Mouse (Mus musculus) forebrain, embryonic 11.5 days (tissue): ENCODE results near the gene Hist3h2ba. TPM values are rescaled to one million over a fixed set of nuclear protein-coding genes. Genes with fewer than 3 reads are reported as not detected.
A peak's percentile ranks its signal among the peaks of the same experiment; 100 is the strongest.

ENCODE experiments used
- ATAC-seq: fragments of 200-750 bp; cut with Nextera tagmentation; replicated peaks from 2 replicates; pipeline ENCODE4 v1.8.0; 2017; ENCODE audit warnings: moderate TSS enrichment; ENCODE audit not compliant: low FRiP score
- DNase-seq: peaks from one replicate; pipeline ENCODE4 v3.0.0-alpha.2; 2017; ENCODE audit warnings: low spot score
- H3K27ac ChIP-seq: fragments of 300-500 bp; sonication (generic); 2 replicates; pipeline ENCODE4 v1.5.1; 2014; ENCODE audit warnings: low read depth, low read length
- H3K27me3 ChIP-seq: fragments of 300-500 bp; sonication (generic); 2 replicates; pipeline ENCODE4 v1.6.1; 2014; ENCODE audit warnings: mild to moderate bottlenecking, low read length, mixed read lengths; ENCODE audit not compliant: control insufficient read depth, insufficient read depth
- H3K36me3 ChIP-seq: fragments of 300-500 bp; sonication (generic); 2 replicates; pipeline ENCODE4 v1.6.1; 2014; ENCODE audit warnings: mild to moderate bottlenecking, low read length, moderate library complexity, mixed read lengths; ENCODE audit not compliant: control insufficient read depth, insufficient read depth
- H3K4me1 ChIP-seq: fragments of 300-500 bp; sonication (generic); replicated peaks from 2 replicates; pipeline ENCODE4 v1.6.1; 2014; ENCODE audit warnings: low read length, mixed read lengths; ENCODE audit not compliant: control insufficient read depth, insufficient read depth
- H3K4me2 ChIP-seq: fragments of 300-500 bp; sonication (generic); 2 replicates; pipeline ENCODE4 v1.6.1; 2014; ENCODE audit warnings: low read depth, mild to moderate bottlenecking, low read length, moderate library complexity, mixed read lengths; ENCODE audit not compliant: severe bottlenecking
- H3K4me3 ChIP-seq: fragments of 300-500 bp; sonication (generic); 2 replicates; pipeline ENCODE4 v1.5.1; 2014; ENCODE audit warnings: low read depth, low read length
- H3K9ac ChIP-seq: fragments of 300-500 bp; sonication (generic); 2 replicates; pipeline ENCODE4 v1.6.1; 2014; ENCODE audit warnings: low read length
- H3K9me3 ChIP-seq: fragments of 300-500 bp; sonication (generic); 2 replicates; pipeline ENCODE4 v1.6.1; 2016; ENCODE audit warnings: low read length, mixed read lengths; ENCODE audit not compliant: control insufficient read depth
- whole genome bisulfite sequencing: fragments of 180-500 bp; shearing (Covaris S2); extraction: QIAGEN DNeasy Blood & Tissue Kit; methylation state at CpG from one replicate; pipeline ENCODE4 v1.1.7; 2014; 5-methylcytosine and 5-hydroxymethylcytosine counted together
- polyA plus RNA-seq: library from polyadenylated mRNA; unstranded; fragments of >200 nt; fragmentation: Nextera tagmentation; extraction: Ambion mirVana; gene quantifications from 2 replicates; pipeline ENCODE4 v1.2.1, GENCODE M21; 2014

Hist3h2ba gene
- polyA plus RNA-seq, 1 experiment from 2014 or later, result 84.9 TPM

DNA sequence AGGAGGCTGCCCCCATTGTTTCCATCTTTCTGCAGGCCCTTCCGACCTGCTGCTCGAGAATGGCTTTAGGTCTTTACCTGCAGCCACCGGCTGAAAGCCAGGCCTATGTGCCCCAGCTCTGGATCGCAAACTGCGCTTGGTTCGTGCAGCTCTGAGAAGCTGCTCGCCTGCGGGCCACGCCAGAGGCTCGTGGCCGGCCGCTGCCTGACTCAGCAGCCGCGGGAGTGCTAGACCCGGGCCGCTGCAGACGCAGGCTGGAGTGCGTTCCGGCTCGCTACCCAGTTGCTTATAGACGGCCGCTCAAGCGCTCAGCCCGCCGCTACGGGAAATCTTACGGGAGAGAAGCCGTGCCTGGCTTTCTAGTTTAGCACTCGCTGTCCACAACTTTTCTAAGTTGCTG, 28.4 kb downstream of the Hist3h2ba start:
- peaks cover 14% of the 10 kb centered on the region; the same call in 1 of the 2 replicates for H3K4me1 ChIP-seq

DNA sequence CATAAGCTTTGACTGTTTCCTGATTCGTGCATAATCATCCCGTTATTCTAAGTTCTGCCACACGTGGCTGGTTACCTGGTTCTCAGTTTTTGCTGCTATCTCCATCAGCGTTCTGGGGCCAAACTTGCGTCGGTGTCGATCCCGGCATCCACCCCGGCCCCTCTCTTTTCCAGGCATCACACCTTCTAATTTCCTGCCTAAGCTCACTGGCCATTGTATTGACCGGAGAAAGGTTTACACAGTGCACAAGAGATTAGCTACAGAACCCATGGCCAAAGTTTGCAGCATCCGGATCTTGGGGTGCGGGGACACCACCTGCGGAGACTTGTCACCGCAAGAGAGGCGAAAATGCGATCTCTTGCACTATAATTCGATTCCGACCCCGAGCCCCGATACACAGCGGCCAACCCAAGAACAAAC, 28.9 kb downstream of the Hist3h2ba start:
- Histone ChIP-seq H3K27me3 (no peaks in the 10 kb centered on the region), H3K9me3 (no peaks in the 10 kb centered on the region), H3K36me3 (no peaks in the 10 kb centered on the region; the same call in 1 of the 2 replicates), H3K4me1 (peaks cover 14% of the 10 kb centered on the region; the same call in 1 of the 2 replicates), H3K4me3 (peak overlapping the region; percentile 94), H3K9ac (peak overlapping the region; percentile 93), H3K27ac (no peak overlapping the region), H3K4me2 (peak overlapping the region; percentile 96)
- under 1% methylated on average over 21 of the region's 21 CpGs for WGBS
- ATAC-seq (no peak; the same call in 1 of the 2 replicates), DNase-seq (no peak)

More for the DNA sequence above, 28.4 kb downstream of the Hist3h2ba start:
- 0 out of 2 replicates have a peak overlapping the region, but pooled peaks have one; percentile 41 for H3K27ac ChIP-seq
- H3K9ac ChIP-seq, result peak overlapping the region; percentile 93
- ATAC-seq (no peak), DNase-seq (no peak)
- H3K4me3 ChIP-seq, result peak overlapping the region; percentile 94
- H3K4me2 ChIP-seq, result peak overlapping the region; percentile 96
- H3K27me3 ChIP-seq, result no peaks in the 10 kb centered on the region
- no peaks in the 10 kb centered on the region for H3K9me3 ChIP-seq
- whole genome bisulfite sequencing, result under 1% methylated on average over 29 of the region's 29 CpGs
- H3K36me3 ChIP-seq, result no peaks in the 10 kb centered on the region

DNA sequence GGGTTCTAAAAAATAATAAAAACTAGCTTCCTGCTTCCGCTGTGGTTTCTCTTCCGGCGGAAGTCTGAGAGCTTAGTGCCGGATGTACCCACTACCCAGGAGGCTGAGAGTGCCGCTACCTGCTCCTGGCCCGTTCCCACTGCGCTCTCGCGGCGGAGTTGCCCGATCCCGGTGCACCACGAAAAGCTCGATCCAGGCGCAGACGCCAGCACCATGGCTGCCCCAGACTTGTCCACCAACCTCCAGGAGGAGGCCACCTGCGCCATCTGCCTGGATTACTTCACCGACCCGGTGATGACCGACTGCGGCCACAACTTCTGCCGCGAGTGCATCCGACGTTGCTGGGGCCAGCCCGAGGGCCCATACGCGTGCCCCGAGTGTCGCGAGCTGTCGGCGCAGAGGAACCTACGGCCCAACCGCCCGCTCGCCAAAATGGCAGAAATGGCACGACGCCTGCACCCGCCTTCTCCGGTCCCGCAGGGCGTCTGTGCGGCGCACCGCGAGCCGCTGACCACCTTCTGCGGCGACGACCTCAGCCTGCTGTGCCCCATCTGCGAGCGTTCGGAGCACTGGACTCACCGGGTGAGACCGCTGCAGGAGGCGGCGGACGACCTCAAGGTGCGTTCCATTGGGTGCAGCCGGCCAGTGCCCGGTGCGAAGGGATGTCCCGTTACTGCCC, 29.4 kb downstream of the Hist3h2ba start, which contains the start of gene Trim11:
Trim11 (plus strand) TSS at position 67 of the 679 bp plus-strand sequence.
- peak within 1 kb of the TSS; percentile 93 for H3K9ac ChIP-seq
- 0 out of 2 replicates have a peak within 1 kb of the TSS, but pooled peaks have one; percentile 41 for H3K27ac ChIP-seq
- H3K36me3 ChIP-seq, result no peaks in the 10 kb centered on the region; the same call in 1 of the 2 replicates
- no peaks in the 10 kb centered on the region for H3K9me3 ChIP-seq
- H3K4me1 ChIP-seq, result peaks cover 14% of the 10 kb centered on the region; the same call in 1 of the 2 replicates
- H3K4me2 ChIP-seq, result peak within 1 kb of the TSS; percentile 96
- peak; percentile 74 for DNase-seq
- H3K27me3 ChIP-seq, result no peaks in the 10 kb centered on the region
- WGBS, result under 1% methylated on average over 64 of the region's 64 CpGs
- ATAC-seq, result peak; percentile 78
- peak within 1 kb of the TSS; percentile 94 for H3K4me3 ChIP-seq

DNA sequence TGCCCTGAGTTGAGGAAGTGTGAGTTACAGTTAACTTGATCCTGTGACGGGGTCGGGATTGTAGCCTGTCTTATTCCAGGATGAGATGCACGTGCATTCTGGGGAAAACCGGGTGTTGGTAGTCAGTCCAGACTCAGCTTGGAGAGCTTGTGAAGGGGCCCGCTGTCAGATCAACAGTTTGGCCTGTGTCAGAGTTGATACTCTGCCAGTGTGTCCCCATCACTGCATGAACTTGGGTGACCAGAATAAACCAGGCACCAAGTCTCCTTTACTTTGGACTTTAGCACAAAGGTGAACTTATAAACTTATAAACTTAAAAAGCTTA, 29.9 kb downstream of the Hist3h2ba start:
- Histone ChIP-seq H3K36me3 (no peaks in the 10 kb centered on the region; the same call in 1 of the 2 replicates), H3K4me2 (peak overlapping the region; percentile 96), H3K9ac (peak overlapping the region; percentile 93), H3K27me3 (no peaks in the 10 kb centered on the region), H3K4me3 (peak overlapping the region; percentile 94), H3K27ac (no peak overlapping the region), H3K4me1 (peaks cover 14% of the 10 kb centered on the region; the same call in 1 of the 2 replicates), H3K9me3 (no peaks in the 10 kb centered on the region)
- WGBS, result 3% methylated on average over 5 of the region's 5 CpGs
- no peak for DNase-seq
- no peak for ATAC-seq

DNA sequence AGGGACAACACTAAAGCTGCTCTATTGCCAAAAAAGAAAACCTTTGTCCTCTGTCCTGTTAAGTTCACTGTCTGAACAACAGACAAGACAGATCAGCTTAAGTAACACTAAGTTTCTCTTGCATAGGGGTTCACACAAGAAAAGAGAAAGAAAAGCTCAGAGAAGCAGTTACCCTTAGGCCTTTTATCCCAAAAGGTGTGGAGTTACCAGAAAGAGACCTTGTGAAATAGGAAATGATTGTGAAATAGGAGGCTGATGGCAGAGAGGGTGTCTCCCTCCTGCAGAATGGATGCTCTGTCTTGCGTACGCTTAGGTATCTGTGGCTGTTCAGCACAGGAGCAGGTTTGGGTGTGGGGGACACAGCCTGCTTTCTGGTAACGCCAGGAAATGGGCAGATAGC, 30.5 kb downstream of the Hist3h2ba start:
- no peak for DNase-seq
- Histone ChIP-seq H3K4me2 (peak overlapping the region; percentile 96), H3K27me3 (no peaks in the 10 kb centered on the region), H3K27ac (no peak overlapping the region), H3K9ac (peak overlapping the region; percentile 93), H3K36me3 (no peaks in the 10 kb centered on the region; the same call in 1 of the 2 replicates), H3K9me3 (no peaks in the 10 kb centered on the region), H3K4me1 (peaks cover 14% of the 10 kb centered on the region; the same call in 1 of the 2 replicates), H3K4me3 (peak overlapping the region; percentile 94)
- ATAC-seq, result no peak
- 78% methylated on average over 3 of the region's 3 CpGs for WGBS

DNA sequence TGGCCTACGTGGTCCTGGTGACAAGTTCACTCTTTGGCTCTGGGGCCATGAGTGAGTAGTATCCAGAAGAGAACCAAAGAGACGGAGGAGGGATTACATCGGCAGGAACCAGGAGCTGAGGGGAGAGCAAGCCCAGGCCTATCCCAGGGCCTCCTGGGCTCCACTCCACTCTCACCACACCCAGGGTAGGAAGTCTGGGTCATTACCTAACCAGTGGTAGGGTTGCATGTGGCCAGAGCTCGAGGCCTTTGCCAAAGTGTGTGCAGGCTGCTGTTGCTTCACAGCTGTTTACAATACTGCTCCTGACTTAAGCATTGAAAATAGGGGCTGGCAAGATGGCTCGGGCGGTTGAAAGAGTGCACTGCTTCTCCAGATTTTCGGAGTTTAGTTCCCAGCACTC, 30.9 kb downstream of the Hist3h2ba start:
- WGBS, result 83% methylated on average over 7 of the region's 7 CpGs

DNA sequence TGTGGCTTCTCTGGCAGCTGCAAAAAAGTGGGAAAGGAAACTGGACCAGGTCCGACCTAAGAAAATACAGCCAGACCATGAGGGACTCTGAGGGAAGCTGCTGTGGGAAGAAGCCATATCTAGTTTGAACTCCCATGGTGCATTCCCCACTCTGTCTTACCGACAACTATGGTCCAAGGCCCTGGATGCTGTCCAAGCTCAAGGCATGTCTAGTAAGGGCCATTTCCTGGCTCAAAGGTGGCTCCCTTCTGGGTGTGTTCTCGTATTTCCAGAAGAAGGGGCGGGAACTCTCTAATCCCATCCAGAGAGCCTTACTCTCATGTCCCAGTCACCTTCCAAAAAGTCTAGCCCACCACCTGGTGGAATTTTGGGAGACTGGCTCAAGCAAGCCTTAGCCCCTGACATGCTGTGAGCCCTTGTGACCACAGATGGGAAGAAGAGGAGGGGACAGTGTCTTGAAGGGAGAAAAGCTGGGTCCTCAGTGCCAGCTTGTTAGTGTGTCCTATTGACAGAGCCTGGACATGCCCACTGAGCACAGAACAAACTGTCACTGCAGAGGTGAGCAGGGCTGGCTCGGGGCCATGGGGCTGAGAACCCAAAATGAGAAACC, 31.8 kb downstream of the Hist3h2ba start:
- Histone ChIP-seq H3K4me2 (no peak overlapping the region), H3K36me3 (no peaks in the 10 kb centered on the region; the same call in 1 of the 2 replicates)

More for the DNA sequence above, 30.9 kb downstream of the Hist3h2ba start:
- no peaks in the 10 kb centered on the region for H3K9me3 ChIP-seq
- DNase-seq, result no peak
- ATAC-seq, result no peak
- H3K4me2 ChIP-seq, result peak overlapping the region; percentile 96
- H3K9ac ChIP-seq, result no peak overlapping the region; the same call in 1 of the 2 replicates
- H3K4me1 ChIP-seq, result peaks cover 14% of the 10 kb centered on the region; the same call in 1 of the 2 replicates
- H3K36me3 ChIP-seq, result no peaks in the 10 kb centered on the region; the same call in 1 of the 2 replicates
- H3K27ac ChIP-seq, result no peak overlapping the region
- H3K4me3 ChIP-seq, result no peak overlapping the region
- H3K27me3 ChIP-seq, result no peaks in the 10 kb centered on the region

DNA sequence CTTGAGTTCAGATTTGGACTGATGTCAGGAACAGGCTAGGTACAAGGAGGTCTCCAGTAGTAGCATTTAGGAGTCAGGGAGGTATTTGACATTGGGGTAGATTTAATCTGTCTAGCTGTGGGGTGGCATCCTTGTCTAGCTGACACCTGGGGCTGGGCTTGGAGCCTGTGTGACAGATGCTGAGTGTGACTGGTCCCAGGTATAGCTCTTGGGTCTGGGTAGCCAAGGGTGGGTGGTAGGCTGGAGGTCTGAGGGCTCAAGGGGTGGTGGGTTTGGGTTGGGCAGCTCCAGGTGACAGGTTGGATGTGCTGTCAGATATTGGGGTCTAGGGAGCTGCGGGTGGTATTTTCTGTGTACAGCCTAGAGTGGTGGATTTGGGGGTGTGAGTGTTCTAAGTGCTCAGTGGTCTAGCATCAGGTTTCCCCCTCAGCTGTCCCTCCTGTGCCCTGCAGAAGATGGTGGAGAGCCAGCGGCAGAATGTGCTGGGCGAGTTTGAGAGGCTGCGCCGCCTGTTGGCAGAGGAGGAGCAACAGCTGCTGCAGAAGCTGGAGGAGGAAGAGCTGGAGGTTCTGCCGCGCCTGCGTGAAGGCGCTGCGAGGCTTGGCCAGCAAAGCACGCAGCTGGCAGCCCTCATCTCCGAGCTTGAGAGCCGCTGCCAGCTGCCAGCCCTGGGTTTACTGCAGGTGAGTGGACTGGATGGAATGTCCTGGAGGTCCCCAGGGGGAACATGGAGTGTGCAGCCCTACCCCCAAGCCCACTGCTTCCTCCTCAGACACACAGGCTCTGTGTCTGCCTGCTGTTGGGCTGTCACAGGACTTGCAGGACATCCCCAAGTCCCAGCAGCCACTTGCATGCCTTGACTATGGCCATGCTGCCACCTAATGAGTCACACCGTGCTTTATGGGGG, 33.1 kb downstream of the Hist3h2ba start:
- WGBS, result 55% methylated on average over 14 of the region's 14 CpGs
- no peak overlapping the region for H3K4me2 ChIP-seq
- H3K36me3 ChIP-seq, result peaks cover 2% of the 10 kb centered on the region; the same call in 1 of the 2 replicates
- no peak overlapping the region for H3K9ac ChIP-seq
- DNase-seq (no peak), ATAC-seq (no peak)
- no peak overlapping the region for H3K27ac ChIP-seq
- H3K4me3 ChIP-seq, result no peak overlapping the region
- H3K4me1 ChIP-seq, result peaks cover 14% of the 10 kb centered on the region; the same call in 1 of the 2 replicates
- no peaks in the 10 kb centered on the region for H3K27me3 ChIP-seq
- no peaks in the 10 kb centered on the region for H3K9me3 ChIP-seq

More for the DNA sequence above, 31.8 kb downstream of the Hist3h2ba start:
- peaks cover 14% of the 10 kb centered on the region; the same call in 1 of the 2 replicates for H3K4me1 ChIP-seq
- 70% methylated on average over 5 of the region's 5 CpGs for WGBS
- H3K9me3 ChIP-seq, result no peaks in the 10 kb centered on the region
- DNase-seq, result no peak
- H3K9ac ChIP-seq, result no peak overlapping the region
- H3K27ac ChIP-seq, result no peak overlapping the region
- no peak for ATAC-seq
- H3K4me3 ChIP-seq, result no peak overlapping the region
- H3K27me3 ChIP-seq, result no peaks in the 10 kb centered on the region
